Mouse (Mus musculus): ENCODE results near the gene Pax2. TPM values are rescaled to one million over a fixed set of nuclear protein-coding genes. Genes with fewer than 3 reads are reported as not detected.

Pax2 gene
- polyA plus RNA-seq, 1 experiment from 2014 or later = 29.6 TPM

DNA sequence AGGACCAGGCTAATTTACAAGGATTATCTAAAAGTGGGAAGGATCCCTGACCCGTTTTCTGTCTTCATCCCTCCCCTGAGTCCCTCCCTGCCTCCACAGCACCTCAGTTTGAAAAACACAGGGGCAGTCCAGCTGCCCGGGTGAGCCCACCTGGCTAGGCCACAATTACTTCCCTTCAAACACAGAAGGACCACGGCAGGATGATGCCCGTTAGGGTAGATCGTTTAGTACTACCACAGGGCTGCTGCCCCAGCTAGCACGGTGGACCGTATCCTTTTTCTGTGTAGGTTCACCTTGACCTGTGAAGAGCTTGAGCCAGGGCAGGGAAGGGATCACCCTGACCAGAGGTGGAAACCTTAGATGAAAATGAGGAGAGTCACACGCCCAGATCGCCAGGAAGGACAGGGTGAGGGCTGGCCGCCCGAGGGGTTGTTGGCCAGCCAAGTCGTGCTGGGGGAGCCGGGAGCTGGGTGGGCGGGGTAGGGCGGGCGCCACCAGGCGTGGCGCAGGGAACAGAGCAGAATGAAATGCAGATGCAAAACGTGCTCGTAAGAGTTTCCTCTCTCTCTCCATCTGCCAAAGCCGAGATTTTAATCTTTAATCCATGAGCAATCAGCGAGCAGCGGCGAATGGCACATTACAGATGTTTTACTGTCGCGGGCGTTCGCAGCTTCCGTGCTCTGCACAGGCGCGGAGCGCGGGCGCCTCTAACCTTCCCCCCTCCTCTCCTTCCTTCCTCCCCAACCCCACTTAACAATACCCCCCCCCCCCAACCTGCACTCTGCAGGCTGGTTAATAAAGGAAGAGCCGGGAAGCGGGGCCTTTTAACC, 32.0 kb upstream of the Pax2 start:
- Histone ChIP-seq H3K4me2 (ENCODE audit: low read length) (peak overlapping the region; percentile 44), H3K9me3 (replicated peaks; ENCODE audit: low read length) (no peaks in the 10 kb centered on the region), H3K4me1 (replicated peaks; ENCODE audit: insufficient read depth, low read length) (peaks cover 15% of the 10 kb centered on the region), H3K4me3 (replicated peaks; ENCODE audit: low read depth, low read length) (peak overlapping the region; percentile 21; the same call in 1 of the 2 replicates), H3K27me3 (ENCODE audit: insufficient read depth, low read length) (peaks cover 12% of the 10 kb centered on the region; the same call in 1 of the 2 replicates), H3K36me3 (ENCODE audit: insufficient read depth, low read length) (no peaks in the 10 kb centered on the region), H3K27ac (no peak overlapping the region), H3K9ac (ENCODE audit: low read depth, low read length) (no peak overlapping the region)
- peak; percentile 34 for ATAC-seq (replicated peaks; ENCODE audit: low FRiP score, low read depth)
- peak; percentile 50 for DNase-seq (ENCODE audit: low spot score)
- WGBS = 3% methylated on average over 36 of the region's 36 CpGs
- TF ChIP-seq CTCF (IDR thresholded peaks at IDR 0.05; ENCODE audit: low read depth) = no peak

DNA sequence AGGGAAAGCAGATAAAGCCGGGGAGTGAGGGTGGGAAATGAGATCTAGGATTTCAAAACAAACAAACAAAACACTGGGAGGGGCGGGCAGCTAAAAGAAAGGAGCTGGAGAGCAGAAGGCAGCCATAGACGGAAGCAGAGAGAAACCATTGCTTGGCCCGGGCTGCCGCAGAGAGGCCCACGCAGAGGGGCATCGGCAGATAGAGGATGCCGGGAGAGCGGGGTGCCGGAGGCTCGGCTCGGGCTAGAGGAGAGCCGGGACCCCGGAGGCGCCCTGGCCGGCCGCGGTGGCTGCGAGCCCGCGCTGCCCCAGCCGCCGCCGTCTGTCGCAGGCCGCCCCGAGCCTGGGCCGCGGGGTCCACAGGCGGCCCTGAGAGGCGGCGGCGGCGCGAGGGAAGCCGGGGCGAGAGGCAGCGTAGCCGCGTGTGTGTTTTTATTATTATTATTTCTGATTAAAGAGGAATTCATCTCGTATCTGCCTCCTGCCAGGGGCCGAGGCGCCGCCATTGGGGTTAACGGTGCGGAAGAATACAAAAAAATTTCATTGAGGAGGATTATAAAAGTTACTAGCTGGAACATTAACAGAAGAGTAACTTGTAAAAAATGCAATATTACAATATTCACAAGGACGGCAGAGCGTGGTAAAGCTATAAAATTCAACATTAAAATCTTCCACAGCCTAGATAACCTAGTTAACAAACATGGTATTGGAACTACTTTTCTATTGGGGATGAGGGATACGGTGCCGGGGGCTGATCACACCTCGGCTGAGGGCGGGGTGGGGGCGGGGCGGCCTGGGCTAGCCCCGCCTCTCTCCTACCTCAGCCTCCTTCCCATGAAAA, 29.7 kb upstream of the Pax2 start:
- Histone ChIP-seq H3K9ac (ENCODE audit: low read depth, low read length) (peak overlapping the region; percentile 95), H3K27ac (peak overlapping the region; percentile 92), H3K27me3 (ENCODE audit: insufficient read depth, low read length) (peaks cover 3% of the 10 kb centered on the region; the same call in 1 of the 2 replicates), H3K4me1 (replicated peaks; ENCODE audit: insufficient read depth, low read length) (0 out of 2 replicates have a peak, but pooled peaks cover 3% of the 10 kb centered on the region), H3K4me3 (replicated peaks; ENCODE audit: low read depth, low read length) (peak overlapping the region; percentile 72), H3K9me3 (replicated peaks; ENCODE audit: low read length) (no peaks in the 10 kb centered on the region), H3K4me2 (ENCODE audit: low read length) (peak overlapping the region; percentile 88), H3K36me3 (ENCODE audit: insufficient read depth, low read length) (no peaks in the 10 kb centered on the region)
- no peak for TF ChIP-seq CTCF (IDR thresholded peaks at IDR 0.05; ENCODE audit: low read depth)
- under 1% methylated on average over 55 of the region's 55 CpGs for WGBS
- DNase-seq (ENCODE audit: low spot score) (peak; percentile 83), ATAC-seq (replicated peaks; ENCODE audit: low FRiP score, low read depth) (peak; percentile 38; the same call in 1 of the 2 replicates)

DNA sequence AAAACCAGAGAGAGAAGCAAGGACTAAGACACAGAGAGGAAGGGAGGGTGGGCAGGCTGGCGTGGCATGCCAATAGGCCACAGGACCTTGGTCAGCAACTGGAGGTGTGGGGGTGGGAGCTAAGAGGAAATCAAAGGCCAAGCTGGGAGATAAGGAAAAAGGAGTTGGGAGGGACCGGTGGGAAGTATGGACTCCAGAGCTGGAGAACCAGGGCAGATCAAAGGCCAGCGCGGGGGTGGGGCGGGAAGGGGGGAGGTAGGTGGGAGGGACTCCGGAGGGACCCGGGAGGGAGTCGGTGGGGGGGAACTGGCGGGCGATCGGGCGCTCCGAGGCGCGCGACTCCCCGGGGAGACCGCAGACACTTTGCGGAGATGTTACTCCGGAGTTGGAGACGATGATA, 21.7 kb upstream of the Pax2 start:
- H3K4me3 ChIP-seq (replicated peaks; ENCODE audit: low read depth, low read length) = peak overlapping the region; percentile 13
- DNase-seq (ENCODE audit: low spot score) (peak; percentile 13), ATAC-seq (replicated peaks; ENCODE audit: low FRiP score, low read depth) (no peak)
- no peak for TF ChIP-seq CTCF (IDR thresholded peaks at IDR 0.05; ENCODE audit: low read depth)
- peaks cover 7% of the 10 kb centered on the region; the same call in 1 of the 2 replicates for H3K4me1 ChIP-seq (replicated peaks; ENCODE audit: insufficient read depth, low read length)
- under 1% methylated on average over 21 of the region's 21 CpGs for WGBS
- H3K9me3 ChIP-seq (replicated peaks; ENCODE audit: low read length) = no peaks in the 10 kb centered on the region
- 0 out of 2 replicates have a peak overlapping the region, but pooled peaks have one; percentile 31 for H3K9ac ChIP-seq (ENCODE audit: low read depth, low read length)
- H3K27ac ChIP-seq = no peak overlapping the region
- H3K27me3 ChIP-seq (ENCODE audit: insufficient read depth, low read length) = peaks cover 10% of the 10 kb centered on the region
- H3K4me2 ChIP-seq (ENCODE audit: low read length) = peak overlapping the region; percentile 55
- H3K36me3 ChIP-seq (ENCODE audit: insufficient read depth, low read length) = no peaks in the 10 kb centered on the region

DNA sequence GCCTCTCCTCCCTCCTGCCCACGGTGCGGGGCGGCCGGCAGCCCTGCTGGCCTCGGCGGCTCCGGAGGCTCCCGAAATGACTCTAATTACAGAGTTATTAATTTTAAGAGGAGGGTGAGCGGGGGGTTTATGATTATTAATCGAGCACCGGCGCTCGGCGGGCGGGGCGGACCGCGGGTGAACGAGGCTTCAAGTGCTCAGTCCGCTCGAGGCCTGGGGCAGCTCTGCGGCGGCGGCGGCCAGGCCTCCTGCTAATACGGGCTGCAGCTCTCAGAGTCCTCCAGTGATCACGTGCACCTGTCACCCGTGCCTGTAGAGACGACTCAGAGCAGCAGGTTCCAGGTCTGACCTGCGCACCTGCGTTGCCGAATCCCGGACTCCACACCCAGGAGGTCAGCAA, 21.2 kb upstream of the Pax2 start:
- no peaks in the 10 kb centered on the region for H3K36me3 ChIP-seq (ENCODE audit: insufficient read depth, low read length)
- H3K27ac ChIP-seq = no peak overlapping the region
- DNase-seq (ENCODE audit: low spot score) (peak; percentile 35), ATAC-seq (replicated peaks; ENCODE audit: low FRiP score, low read depth) (peak; percentile 71)
- H3K9ac ChIP-seq (ENCODE audit: low read depth, low read length) = no peak overlapping the region
- no peaks in the 10 kb centered on the region for H3K9me3 ChIP-seq (replicated peaks; ENCODE audit: low read length)
- peaks cover 7% of the 10 kb centered on the region; the same call in 1 of the 2 replicates for H3K4me1 ChIP-seq (replicated peaks; ENCODE audit: insufficient read depth, low read length)
- under 1% methylated on average over 33 of the region's 33 CpGs for WGBS
- H3K4me3 ChIP-seq (replicated peaks; ENCODE audit: low read depth, low read length) = peak overlapping the region; percentile 13
- no peak for TF ChIP-seq CTCF (IDR thresholded peaks at IDR 0.05; ENCODE audit: low read depth)
- peak overlapping the region; percentile 55 for H3K4me2 ChIP-seq (ENCODE audit: low read length)
- H3K27me3 ChIP-seq (ENCODE audit: insufficient read depth, low read length) = peaks cover 10% of the 10 kb centered on the region

DNA sequence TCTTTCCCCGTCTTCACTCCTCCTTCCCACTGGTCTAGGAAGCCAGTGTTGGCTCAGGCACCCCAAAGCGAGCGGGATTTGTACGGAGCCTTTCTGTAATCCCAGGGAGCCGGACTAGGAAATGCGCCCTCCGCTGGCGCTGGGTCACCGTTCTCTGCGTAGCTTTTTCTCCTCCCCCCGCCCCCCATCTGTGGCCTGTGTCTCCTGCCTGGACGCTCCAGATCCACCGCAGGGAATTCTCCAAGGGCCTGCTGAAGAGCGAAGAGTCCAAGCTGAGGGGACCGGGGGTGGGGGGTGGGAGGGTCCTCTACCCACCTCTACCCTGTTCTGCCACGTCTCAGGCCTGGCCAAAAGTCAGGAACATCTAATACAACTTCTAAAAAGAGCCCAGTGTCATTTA, 15.5 kb upstream of the Pax2 start:
- TF ChIP-seq CTCF (IDR thresholded peaks at IDR 0.05; ENCODE audit: low read depth) = peak; percentile 45
- Histone ChIP-seq H3K9me3 (replicated peaks; ENCODE audit: low read length) (no peaks in the 10 kb centered on the region), H3K27me3 (ENCODE audit: insufficient read depth, low read length) (peaks cover 12% of the 10 kb centered on the region), H3K36me3 (ENCODE audit: insufficient read depth, low read length) (no peaks in the 10 kb centered on the region), H3K4me3 (replicated peaks; ENCODE audit: low read depth, low read length) (no peak overlapping the region), H3K27ac (peak overlapping the region; percentile 98), H3K4me2 (ENCODE audit: low read length) (peak overlapping the region; percentile 73), H3K9ac (ENCODE audit: low read depth, low read length) (peak overlapping the region; percentile 60; the same call in 1 of the 2 replicates), H3K4me1 (replicated peaks; ENCODE audit: insufficient read depth, low read length) (peaks cover 23% of the 10 kb centered on the region)
- 0 out of 2 replicates have a peak, but pooled peaks have one; percentile 11 for ATAC-seq (replicated peaks; ENCODE audit: low FRiP score, low read depth)
- DNase-seq (ENCODE audit: low spot score) = peak; percentile 78
- 3% methylated on average over 16 of the region's 16 CpGs for WGBS
